Mouse (Mus musculus) ES-CJ7 (cell line): Measurements from ENCODE around the gene Mrpl35.
"Not testable (repeated sequence)": the region's sequence is repeated elsewhere in the genome, so short reads cannot be mapped to it uniquely, and the experiment has no call there.

Experiments used
- DNase-seq: peaks from one replicate; pipeline ENCODE4 v3.0.0; 2011; ENCODE audit warnings: low read depth, low spot score

Gene Mrpl35

GRCm38 (mm10) chr6:71826869-71827268, at the start of gene Mrpl35:
Gene Mrpl35 (minus strand): TSS chr6:71826969.
- no peak for DNase-seq

DNA sequence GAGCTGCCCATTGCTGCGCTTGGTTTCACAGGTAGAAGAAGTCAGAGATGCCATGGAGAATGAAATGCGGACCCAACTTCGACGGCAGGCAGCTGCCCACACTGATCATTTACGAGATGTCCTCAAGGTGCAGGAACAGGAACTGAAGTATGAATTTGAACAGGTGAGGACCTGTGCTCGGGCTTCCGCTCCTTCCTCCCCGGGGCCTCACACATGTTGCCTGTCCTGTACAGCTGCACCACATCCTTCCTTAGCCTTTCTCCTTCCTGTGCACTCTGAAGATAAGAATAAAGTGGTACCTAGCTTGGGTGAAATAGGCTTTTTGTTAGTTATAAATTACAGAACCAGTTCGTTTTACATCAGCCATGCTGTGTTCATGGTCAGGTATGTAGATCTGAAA, 44.6 kb upstream of the Mrpl35 start:
- no peak for DNase-seq

GRCm38 (mm10) chr6:71868809-71869208, 42.0 kb upstream of the Mrpl35 start:
- DNase-seq = peak; percentile 41

- no peak for DNase-seq
These were observed 41.0 kb upstream of the Mrpl35 start for GRCm38 (mm10) chr6:71867751-71868150.

DNA sequence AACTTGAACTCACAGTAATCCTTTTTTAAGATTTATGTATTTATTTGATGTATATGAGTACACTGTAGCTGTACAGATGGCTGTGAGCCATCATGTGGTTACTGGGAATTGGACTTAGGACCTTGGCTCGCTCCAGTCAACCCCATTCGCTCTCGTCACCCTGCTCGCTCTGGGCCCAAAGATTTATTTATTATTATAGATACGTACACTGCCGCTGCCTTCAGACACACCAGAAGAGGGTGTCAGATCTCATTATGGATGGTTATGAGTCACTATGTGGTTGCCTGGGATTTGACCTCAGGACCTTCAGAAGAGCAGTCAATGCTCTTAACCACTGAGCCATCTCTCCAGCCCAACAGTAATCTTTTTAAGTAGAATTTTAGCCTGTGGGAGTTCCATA, 20.1 kb upstream of the Mrpl35 start:
- DNase-seq = not testable (repeated sequence)

- no peak for DNase-seq
These were observed 14.0 kb upstream of the Mrpl35 start for GRCm38 (mm10) chr6:71840597-71841290.

DNA sequence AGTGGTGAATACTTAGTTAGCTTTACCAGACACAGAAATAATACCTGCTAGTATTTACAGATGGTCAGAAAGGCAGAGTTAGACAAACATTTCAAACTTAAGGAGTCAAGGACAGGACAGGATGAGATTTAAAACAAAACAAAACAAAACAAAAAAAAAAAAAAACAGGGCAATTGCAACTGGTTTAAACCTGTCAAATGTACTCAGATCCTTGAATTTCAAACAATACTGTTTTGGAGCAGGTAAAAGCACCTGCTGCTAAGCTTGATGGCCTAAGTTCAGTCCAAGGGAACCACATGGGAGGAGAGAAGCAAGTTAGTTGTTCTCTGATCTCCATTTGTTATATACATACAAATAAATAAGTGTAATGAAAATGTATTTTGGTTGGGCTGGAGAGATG, 13.0 kb upstream of the Mrpl35 start:
- DNase-seq = peak; percentile 53

DNA sequence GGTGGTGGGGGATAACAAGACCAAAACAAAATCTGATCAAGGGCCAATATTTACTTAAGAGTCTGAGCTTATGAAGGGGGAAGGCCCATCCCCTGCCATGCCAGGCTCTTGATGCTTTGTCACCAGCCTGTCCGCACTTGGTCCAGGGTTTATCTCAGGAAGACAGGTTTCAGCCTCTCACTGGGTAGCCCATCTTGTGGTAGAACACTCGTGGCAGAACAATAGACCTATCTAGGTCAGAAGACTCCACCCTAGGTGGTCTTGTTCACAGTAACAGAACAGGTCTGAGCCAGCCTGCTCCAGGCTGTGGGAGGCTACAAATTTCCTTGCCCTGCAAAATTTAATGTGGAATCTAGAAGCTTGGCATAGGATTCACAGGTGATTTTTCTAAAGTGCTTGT, 10.0 kb upstream of the Mrpl35 start:
- peak; percentile 84 for DNase-seq

GRCm38 (mm10) chr6:71831581-71831960, 4.8 kb upstream of the Mrpl35 start:
- DNase-seq = peak; percentile 99

DNA sequence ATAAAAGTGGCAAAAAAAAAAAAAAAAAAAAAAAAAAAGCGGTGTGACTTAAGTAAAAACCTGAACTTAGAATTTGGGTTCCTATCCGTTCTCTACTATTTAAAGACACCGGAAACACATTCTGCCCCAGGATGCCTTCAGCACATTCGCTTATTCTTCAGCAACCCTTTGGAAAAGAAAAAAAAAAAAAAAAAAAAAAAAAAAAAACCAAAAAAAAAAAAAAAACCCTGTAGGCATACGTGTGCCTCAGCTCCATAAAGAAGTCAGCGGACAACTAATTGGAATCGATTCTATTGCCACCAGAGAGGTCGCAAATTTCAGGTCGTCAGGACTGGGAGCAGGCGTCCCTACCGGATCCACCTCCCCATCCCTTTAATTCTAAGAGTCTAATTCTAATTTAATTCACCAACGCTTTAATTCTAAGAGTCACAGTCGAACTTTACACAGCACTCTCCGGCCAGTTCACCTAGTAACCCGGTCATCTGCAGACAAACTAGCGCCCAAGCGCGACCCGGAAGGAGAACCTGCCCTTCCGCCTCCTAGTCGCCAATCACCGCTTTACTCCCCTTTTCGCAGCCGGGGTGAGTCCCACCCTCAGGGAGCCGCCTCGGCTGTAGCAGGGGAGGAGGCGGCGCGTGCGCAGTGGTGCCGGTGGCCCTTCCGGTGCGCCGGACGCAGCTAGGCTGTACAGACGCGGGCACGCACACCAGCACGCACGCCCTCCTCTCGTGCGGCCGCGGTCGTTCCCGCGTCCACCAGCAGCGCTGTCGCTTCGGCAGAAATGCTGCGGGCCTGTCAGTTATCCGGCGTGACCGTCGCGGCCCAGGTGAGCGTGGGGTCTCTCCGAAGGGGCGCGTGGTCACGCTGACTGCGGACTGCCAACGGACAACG, 4.2 kb upstream of the Mrpl35 start, which contains the start of gene Immt:
Gene Immt (plus strand): TSS at position 642 of the 891 bp plus-strand sequence.
- peak; percentile 98 for DNase-seq

- DNase-seq = no peak
These were observed 3.0 kb upstream of the Mrpl35 start for GRCm38 (mm10) chr6:71829768-71830167.

GRCm38 (mm10) chr6:71823961-71824360, 2.8 kb downstream of the Mrpl35 start:
- DNase-seq = peak; percentile 25

DNA sequence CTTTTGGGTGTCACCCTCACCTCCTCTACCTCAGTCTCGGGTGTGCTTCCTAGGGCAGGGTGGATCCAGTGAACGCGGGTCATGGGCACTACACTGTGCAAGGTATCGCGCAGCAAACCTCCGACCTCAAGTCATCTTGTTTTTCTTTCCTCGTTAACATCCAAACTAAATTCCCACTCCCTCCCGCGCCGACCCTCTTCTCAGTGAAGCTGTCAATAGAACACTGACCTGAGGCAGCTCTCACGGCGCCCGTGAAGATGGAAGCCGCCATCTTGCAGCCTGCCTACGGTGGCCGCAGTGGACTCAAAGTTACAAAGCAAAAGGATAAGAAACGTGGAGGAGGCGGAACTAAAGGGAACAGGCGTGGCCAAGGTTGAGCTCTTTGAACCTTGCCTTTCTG, 3.3 kb downstream of the Mrpl35 start:
- peak; percentile 96 for DNase-seq

DNA sequence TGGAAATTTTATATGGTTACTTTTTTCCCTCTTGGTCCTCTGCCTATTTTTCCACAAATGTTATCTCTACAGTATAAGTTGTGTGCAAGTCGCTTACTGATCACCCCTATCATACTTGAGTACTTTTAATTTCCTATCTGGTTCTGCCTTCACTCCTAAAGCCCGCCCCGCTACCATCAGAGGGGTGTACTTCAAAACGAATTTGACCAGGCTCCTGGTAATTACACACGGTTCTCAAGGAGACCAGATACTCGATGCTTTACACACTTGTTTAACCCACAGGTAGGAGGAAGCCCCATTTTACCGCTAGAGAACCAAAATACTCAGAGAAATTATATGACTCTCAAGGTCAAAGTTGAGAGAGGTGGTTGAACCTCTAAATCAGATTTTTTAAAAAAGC, 3.7 kb downstream of the Mrpl35 start:
- DNase-seq = no peak

GRCm38 (mm10) chr6:71819764-71820292, 6.9 kb downstream of the Mrpl35 start:
- no peak for DNase-seq

GRCm38 (mm10) chr6:71812820-71813219, 13.9 kb downstream of the Mrpl35 start:
- DNase-seq = no peak

GRCm38 (mm10) chr6:71809890-71810289, 16.9 kb downstream of the Mrpl35 start:
- no peak for DNase-seq

DNA sequence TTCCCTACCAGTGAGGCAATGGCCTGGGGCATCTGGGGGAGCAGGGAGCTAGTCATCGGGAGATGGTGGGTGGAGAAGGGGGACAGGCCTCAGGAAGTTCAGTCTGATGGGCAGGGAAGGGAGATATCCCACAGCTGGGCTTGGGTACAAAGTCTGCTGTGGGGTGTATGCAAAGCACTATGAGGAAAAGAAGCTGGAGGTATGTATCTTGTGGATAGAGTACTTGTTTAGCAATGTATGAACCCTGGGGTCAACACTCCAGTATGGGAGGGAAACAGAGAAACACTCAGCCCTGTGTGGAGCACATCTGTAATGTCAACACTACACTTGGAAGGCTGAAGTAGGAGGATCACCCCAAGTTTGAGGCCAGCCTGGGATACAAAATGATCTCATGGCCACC, 20.1 kb downstream of the Mrpl35 start:
- no peak for DNase-seq

- peak; percentile 82 for DNase-seq
These were observed 22.5 kb downstream of the Mrpl35 start for GRCm38 (mm10) chr6:71804061-71804829.

GRCm38 (mm10) chr6:71803609-71804008, 23.2 kb downstream of the Mrpl35 start:
- DNase-seq = no peak

DNA sequence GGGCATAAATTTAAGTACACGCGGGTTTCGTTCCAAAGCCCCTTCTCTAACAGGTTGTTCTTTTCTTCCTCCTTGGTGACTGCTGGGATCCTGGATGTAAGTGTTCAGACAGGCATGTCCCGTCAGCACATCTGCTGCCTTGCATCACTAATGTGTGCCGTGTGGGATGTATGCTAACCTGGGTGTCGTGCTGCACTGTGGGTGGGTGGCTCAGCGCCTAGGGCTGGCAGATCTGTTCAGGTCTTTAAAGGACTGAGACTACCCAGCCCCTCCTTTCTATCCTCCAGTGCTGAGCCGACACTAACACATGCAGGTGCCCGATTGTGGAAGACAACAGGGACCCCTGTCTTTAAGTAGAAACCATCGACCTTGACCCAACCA, 25.1 kb downstream of the Mrpl35 start:
- no peak for DNase-seq
